Mouse (Mus musculus): ENCODE data around the gene Khnyn.

- TF ChIP-seq POLR2A (IDR thresholded peaks at IDR 0.05; ENCODE audit: insufficient read length, low read depth): no peak
- no peak for TF ChIP-seq TCF12 (IDR thresholded peaks at IDR 0.05; ENCODE audit: insufficient read depth, poor library complexity, severe bottlenecking)
- TF ChIP-seq USF1 (IDR thresholded peaks at IDR 0.05; ENCODE audit: low read depth): no peak
- no peak for TF ChIP-seq MAX (IDR thresholded peaks at IDR 0.05; ENCODE audit: low read depth)
- TF ChIP-seq MYOG (IDR thresholded peaks at IDR 0.05; ENCODE audit: control insufficient read depth in 1 of 3, insufficient read depth in 1 of 3, insufficient read length in 2 of 3, low read depth in 2 of 3): no peak
- no peak for TF ChIP-seq TCF3 (IDR thresholded peaks at IDR 0.05; ENCODE audit: insufficient read length, low read depth)
- no peak for TF ChIP-seq CEBPB (IDR thresholded peaks at IDR 0.05; ENCODE audit: insufficient read depth, poor library complexity, severe bottlenecking)
- no peak for TF ChIP-seq POLR2AphosphoS2 (IDR thresholded peaks at IDR 0.05; ENCODE audit: insufficient read length, low read depth)
- TF ChIP-seq REST (IDR thresholded peaks at IDR 0.05; ENCODE audit: insufficient read depth, insufficient read length): no peak
Measured at GRCm38 (mm10) chr14:55899701-55900413, 15.1 kb downstream of the Khnyn start, which contains the start of gene Sdr39u1.

All from myocyte (in vitro differentiated cells).